Comparison of ENCODE assay signal across 13 mouse cellular contexts in the genomic region with DNA sequence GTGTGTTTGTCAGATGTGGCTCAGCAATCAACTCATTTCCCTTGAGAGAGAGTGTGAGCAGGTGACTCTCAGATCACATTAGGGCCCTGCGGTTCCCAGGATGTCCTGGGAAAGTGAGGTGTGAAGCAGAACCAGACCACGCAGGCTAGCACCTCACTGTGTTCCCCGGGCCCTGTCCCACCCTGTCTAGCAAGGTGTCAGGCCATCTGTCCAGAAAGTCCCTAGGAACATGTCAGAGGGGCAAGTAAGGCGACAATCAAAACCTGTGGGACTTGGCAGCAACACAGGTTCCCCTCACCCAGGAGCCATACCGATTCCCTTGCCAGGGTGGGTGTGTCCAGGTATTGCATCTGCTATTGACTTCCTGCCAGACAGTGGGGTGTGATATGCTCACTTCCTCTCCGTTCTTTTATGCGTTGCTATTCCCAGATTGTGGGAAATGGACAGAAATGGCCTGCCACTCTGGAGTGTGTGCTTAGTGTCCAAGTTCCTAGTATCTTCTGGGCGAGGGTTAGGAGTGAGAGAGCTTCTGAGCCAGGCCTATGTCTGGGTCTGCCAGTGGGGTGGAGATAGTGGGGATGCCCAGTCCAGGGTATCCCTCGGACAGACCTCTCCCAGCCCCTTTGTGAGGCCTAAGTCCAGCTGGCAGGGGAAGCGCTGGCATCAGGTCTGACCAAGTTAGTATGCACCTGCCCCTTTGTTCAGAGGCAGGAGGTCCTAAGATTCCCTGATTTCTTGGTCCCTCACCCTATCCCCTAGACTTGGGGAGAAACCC. TPM values are rescaled to one million over a fixed set of nuclear protein-coding genes. Genes with fewer than 3 reads are reported as not detected.
A peak's percentile ranks its signal among the peaks of the same experiment; 100 is the strongest.
DNase-seq lines count a peak whose midpoint lies in the region; ATAC-seq lines count a peak whose summit lies in the region.
"Had no signal": no experiment of that assay in that cellular context is flagged by ENCODE, and none has a peak within 500 bp of the region (broad histone marks: within the 10 kb centered on the region; RNA-seq: fewer than 3 reads in every experiment).

No protein-coding gene starts in this region.

- H3K27ac ChIP-seq in heart, embryonic 13.5 days (replicated peaks) = peak overlapping the region; percentile 17; the same call in 1 of the 2 replicates
- H3K27ac ChIP-seq in midbrain, embryonic 11.5 days (ENCODE audit: low read depth, low read length) = peak overlapping the region; percentile 91
- H3K27ac ChIP-seq in midbrain, embryonic 16.5 days (ENCODE audit: low read length) = no peak overlapping the region
- peak overlapping the region; percentile 33; the same call in 1 of the 2 replicates for H3K27ac ChIP-seq in forebrain, embryonic 13.5 days
- H3K27ac ChIP-seq in stomach, embryonic 15.5 days = 0 out of 2 replicates have a peak overlapping the region, but pooled peaks have one; percentile 4
- H3K27ac ChIP-seq: embryonic facial prominence, embryonic 12.5 days; hindbrain, embryonic 15.5 days had no signal

- peaks cover 36% of the 10 kb centered on the region for H3K4me1 ChIP-seq in heart, embryonic 13.5 days
- peaks cover 43% of the 10 kb centered on the region for H3K4me1 ChIP-seq in midbrain, embryonic 11.5 days (ENCODE audit: control insufficient read depth, insufficient read depth, low read length)
- peaks cover 10% of the 10 kb centered on the region; the same call in 1 of the 2 replicates for H3K4me1 ChIP-seq in midbrain, embryonic 16.5 days (ENCODE audit: control insufficient read depth, insufficient read depth, low read length)
- H3K4me1 ChIP-seq in forebrain, embryonic 13.5 days = peaks cover 60% of the 10 kb centered on the region
- peaks cover 39% of the 10 kb centered on the region for H3K4me1 ChIP-seq in stomach, embryonic 15.5 days

- no peak for DNase-seq in heart, postnatal 36 days
- DNase-seq in midbrain, embryonic 11.5 days (ENCODE audit: low spot score, missing footprints) = peak; percentile 87
- no peak for DNase-seq in left cerebral cortex, adult 18-20 months (ENCODE audit: low spot score in 2 of 2)
- DNase-seq in ovary, postnatal 36 days (ENCODE audit: low spot score) = no peak
- DNase-seq: layer of hippocampus, adult 9-11 months had no signal

- H3K4me2 ChIP-seq in heart, embryonic 13.5 days = no peak overlapping the region
- no peak overlapping the region for H3K4me2 ChIP-seq in midbrain, embryonic 11.5 days
- H3K4me2 ChIP-seq in midbrain, embryonic 16.5 days (ENCODE audit: low read length) = no peak overlapping the region
- no peak overlapping the region for H3K4me2 ChIP-seq in forebrain, embryonic 13.5 days
- H3K4me2 ChIP-seq in stomach, embryonic 15.5 days = no peak overlapping the region
- H3K4me2 ChIP-seq: embryonic facial prominence, embryonic 12.5 days; hindbrain, embryonic 15.5 days had no signal

- no peaks in the 10 kb centered on the region for H3K9me3 ChIP-seq in heart, embryonic 13.5 days
- H3K9me3 ChIP-seq in midbrain, embryonic 11.5 days (ENCODE audit: control insufficient read depth, low read length) = no peaks in the 10 kb centered on the region
- no peaks in the 10 kb centered on the region for H3K9me3 ChIP-seq in midbrain, embryonic 16.5 days (replicated peaks; ENCODE audit: control insufficient read depth, low read length, poor library complexity, severe bottlenecking)
- H3K9me3 ChIP-seq in forebrain, embryonic 13.5 days (replicated peaks) = no peaks in the 10 kb centered on the region
- H3K9me3 ChIP-seq in stomach, embryonic 15.5 days = no peaks in the 10 kb centered on the region
- H3K9me3 ChIP-seq: embryonic facial prominence, embryonic 12.5 days; hindbrain, embryonic 15.5 days; megakaryocyte, embryonic 14.5 days had no signal

- no peak overlapping the region for H3K9ac ChIP-seq in heart, embryonic 13.5 days
- no peak overlapping the region for H3K9ac ChIP-seq in midbrain, embryonic 11.5 days (ENCODE audit: low read length)
- H3K9ac ChIP-seq in midbrain, embryonic 16.5 days (ENCODE audit: low read depth, low read length) = no peak overlapping the region
- H3K9ac ChIP-seq in forebrain, embryonic 13.5 days = no peak overlapping the region
- no peak overlapping the region for H3K9ac ChIP-seq in stomach, embryonic 15.5 days
- H3K9ac ChIP-seq: embryonic facial prominence, embryonic 12.5 days; hindbrain, embryonic 15.5 days had no signal

- no peaks in the 10 kb centered on the region for H3K36me3 ChIP-seq in heart, embryonic 13.5 days
- no peaks in the 10 kb centered on the region for H3K36me3 ChIP-seq in midbrain, embryonic 11.5 days (ENCODE audit: control insufficient read depth, insufficient read depth, low read length)
- H3K36me3 ChIP-seq in midbrain, embryonic 16.5 days (ENCODE audit: control insufficient read depth, insufficient read depth, low read length) = no peaks in the 10 kb centered on the region
- H3K36me3 ChIP-seq in forebrain, embryonic 13.5 days (ENCODE audit: poor library complexity, severe bottlenecking) = no peaks in the 10 kb centered on the region
- no peaks in the 10 kb centered on the region for H3K36me3 ChIP-seq in stomach, embryonic 15.5 days
- H3K36me3 ChIP-seq: embryonic facial prominence, embryonic 12.5 days; hindbrain, embryonic 15.5 days had no signal

- H3K4me3 ChIP-seq in heart, embryonic 13.5 days = no peak overlapping the region
- H3K4me3 ChIP-seq in midbrain, embryonic 11.5 days (ENCODE audit: low read depth, low read length) = no peak overlapping the region
- H3K4me3 ChIP-seq in midbrain, embryonic 16.5 days (ENCODE audit: low read depth, low read length) = no peak overlapping the region
- no peak overlapping the region for H3K4me3 ChIP-seq in forebrain, embryonic 13.5 days
- no peak overlapping the region for H3K4me3 ChIP-seq in stomach, embryonic 15.5 days (replicated peaks)
- H3K4me3 ChIP-seq: embryonic facial prominence, embryonic 12.5 days; hindbrain, embryonic 15.5 days; megakaryocyte, embryonic 14.5 days had no signal

- no peak for ATAC-seq in heart, embryonic 13.5 days (ENCODE audit: extremely low read depth, insufficient number of reproducible peaks, low FRiP score, low TSS enrichment)
- no peak for ATAC-seq in midbrain, embryonic 11.5 days (ENCODE audit: low FRiP score)
- no peak for ATAC-seq in midbrain, embryonic 16.5 days
- ATAC-seq in forebrain, embryonic 13.5 days = no peak; the same call in 1 of the 2 replicates
- no peak for ATAC-seq in stomach, embryonic 15.5 days (ENCODE audit: insufficient read depth, low FRiP score, low read depth)

- WGBS in heart, embryonic 13.5 days = 56% methylated on average over 10 of the region's 10 CpGs
- WGBS in midbrain, embryonic 11.5 days = 76% methylated on average over 10 of the region's 10 CpGs
- WGBS in midbrain, embryonic 16.5 days = 81% methylated on average over 10 of the region's 10 CpGs
- 68% methylated on average over 10 of the region's 10 CpGs for WGBS in forebrain, embryonic 13.5 days
- WGBS in stomach, embryonic 15.5 days = 56% methylated on average over 10 of the region's 10 CpGs

- intact Hi-C loops in heart, postnatal 36 days (cut with DNase I) = no loop called here

- H3K27me3 ChIP-seq in heart, embryonic 13.5 days (replicated peaks) = peaks cover 9% of the 10 kb centered on the region
- no peaks in the 10 kb centered on the region for H3K27me3 ChIP-seq in midbrain, embryonic 11.5 days (ENCODE audit: control insufficient read depth, insufficient read depth, low read length)
- H3K27me3 ChIP-seq in midbrain, embryonic 16.5 days (ENCODE audit: control insufficient read depth, insufficient read depth, low read depth, low read length) = no peaks in the 10 kb centered on the region
- H3K27me3 ChIP-seq in forebrain, embryonic 13.5 days = no peaks in the 10 kb centered on the region
- no peaks in the 10 kb centered on the region for H3K27me3 ChIP-seq in stomach, embryonic 15.5 days (replicated peaks)
- H3K27me3 ChIP-seq: embryonic facial prominence, embryonic 12.5 days; hindbrain, embryonic 15.5 days had no signal

RNA-seq across cellular contexts. Expression of a gene that starts 10.0 kb away (rescaled TPM):
- polyA plus RNA-seq in heart, embryonic 13.5 days (2015; fragmentation: Nextera tagmentation; extraction: Ambion mirVana) = 7.7 and 8.2 TPM in 2 replicates
- 10 to 100 TPM in 1 of 2 experiments, 1 to 10 TPM in 1; 9.7 to 12.0 TPM for total RNA-seq in heart, postnatal 36 days (2021)
- polyA plus RNA-seq in midbrain, embryonic 11.5 days (2014; fragmentation: Nextera tagmentation; extraction: Ambion mirVana) = 60.3 and 63.9 TPM in 2 replicates
- 13.1 and 15.0 TPM in 2 replicates for polyA plus RNA-seq in midbrain, embryonic 16.5 days (2015; fragmentation: Nextera tagmentation; extraction: Ambion mirVana)
- polyA plus RNA-seq in forebrain, embryonic 13.5 days (2015; fragmentation: Nextera tagmentation; extraction: Ambion mirVana) = 29.2 and 30.8 TPM in 2 replicates
- polyA plus RNA-seq in stomach, embryonic 15.5 days (2015; fragmentation: Nextera tagmentation; extraction: Ambion mirVana) = 16.9 and 17.1 TPM in 2 replicates
- total RNA-seq in left cerebral cortex, adult 18-20 months (2021) = 10 to 100 TPM; 19.2 to 23.9 TPM

RNA-seq across cellular contexts. Expression of a gene that starts 26.2 kb away (rescaled TPM):
- polyA plus RNA-seq in heart, embryonic 13.5 days (2015; fragmentation: Nextera tagmentation; extraction: Ambion mirVana) = 6.4 and 6.9 TPM in 2 replicates
- 1 to 10 TPM; 4.0 to 5.2 TPM for total RNA-seq in heart, postnatal 36 days (2021)
- polyA plus RNA-seq in midbrain, embryonic 11.5 days (2014; fragmentation: Nextera tagmentation; extraction: Ambion mirVana) = 1.4 and 1.5 TPM in 2 replicates
- 1.2 and 1.4 TPM in 2 replicates for polyA plus RNA-seq in midbrain, embryonic 16.5 days (2015; fragmentation: Nextera tagmentation; extraction: Ambion mirVana)
- 0.66 and 0.78 TPM in 2 replicates for polyA plus RNA-seq in forebrain, embryonic 13.5 days (2015; fragmentation: Nextera tagmentation; extraction: Ambion mirVana)
- 15.5 and 17.2 TPM in 2 replicates for polyA plus RNA-seq in stomach, embryonic 15.5 days (2015; fragmentation: Nextera tagmentation; extraction: Ambion mirVana)
- total RNA-seq in left cerebral cortex, adult 18-20 months (2021) = 1 to 10 TPM; 2.2 to 2.5 TPM

RNA-seq across cellular contexts. Expression of a gene that starts 40.8 kb away (rescaled TPM):
- 68.8 and 72.8 TPM in 2 replicates for polyA plus RNA-seq in heart, embryonic 13.5 days (2015; fragmentation: Nextera tagmentation; extraction: Ambion mirVana)
- total RNA-seq in heart, postnatal 36 days (2021) = 10 to 100 TPM; 38.7 to 39.9 TPM
- 96.4 and 102 TPM in 2 replicates for polyA plus RNA-seq in midbrain, embryonic 11.5 days (2014; fragmentation: Nextera tagmentation; extraction: Ambion mirVana)
- 116 and 117 TPM in 2 replicates for polyA plus RNA-seq in midbrain, embryonic 16.5 days (2015; fragmentation: Nextera tagmentation; extraction: Ambion mirVana)
- 95.4 and 104 TPM in 2 replicates for polyA plus RNA-seq in forebrain, embryonic 13.5 days (2015; fragmentation: Nextera tagmentation; extraction: Ambion mirVana)
- polyA plus RNA-seq in stomach, embryonic 15.5 days (2015; fragmentation: Nextera tagmentation; extraction: Ambion mirVana) = 105 and 106 TPM in 2 replicates
- total RNA-seq in left cerebral cortex, adult 18-20 months (2021) = 10 to 100 TPM; 62.1 to 68.6 TPM

RNA-seq across cellular contexts. Expression of a gene that starts 43.9 kb away (rescaled TPM):
- polyA plus RNA-seq in heart, embryonic 13.5 days (2015; fragmentation: Nextera tagmentation; extraction: Ambion mirVana) = not detected in 2 replicates
- total RNA-seq in heart, postnatal 36 days (2021) = not detected
- not detected in 2 replicates for polyA plus RNA-seq in midbrain, embryonic 11.5 days (2014; fragmentation: Nextera tagmentation; extraction: Ambion mirVana)
- not detected in 2 replicates for polyA plus RNA-seq in midbrain, embryonic 16.5 days (2015; fragmentation: Nextera tagmentation; extraction: Ambion mirVana)
- polyA plus RNA-seq in forebrain, embryonic 13.5 days (2015; fragmentation: Nextera tagmentation; extraction: Ambion mirVana) = not detected in 2 replicates
- polyA plus RNA-seq in stomach, embryonic 15.5 days (2015; fragmentation: Nextera tagmentation; extraction: Ambion mirVana) = 0.18 TPM in 1 of 2 replicates, not detected in the other
- under 1 TPM; 0.37 to 0.40 TPM for total RNA-seq in left cerebral cortex, adult 18-20 months (2021)
- polyA plus RNA-seq: embryonic facial prominence, embryonic 12.5 days; hindbrain, embryonic 15.5 days; limb, embryonic 14.5 days had no signal

RNA-seq across cellular contexts. Expression of a gene that starts 48.0 kb away (rescaled TPM):
- polyA plus RNA-seq in heart, embryonic 13.5 days (2015; fragmentation: Nextera tagmentation; extraction: Ambion mirVana) = not detected in 2 replicates
- not detected for total RNA-seq in heart, postnatal 36 days (2021)
- polyA plus RNA-seq in midbrain, embryonic 11.5 days (2014; fragmentation: Nextera tagmentation; extraction: Ambion mirVana) = 0.94 TPM in 1 of 2 replicates, not detected in the other
- polyA plus RNA-seq in midbrain, embryonic 16.5 days (2015; fragmentation: Nextera tagmentation; extraction: Ambion mirVana) = 0.43 TPM in 1 of 2 replicates, not detected in the other
- polyA plus RNA-seq in forebrain, embryonic 13.5 days (2015; fragmentation: Nextera tagmentation; extraction: Ambion mirVana) = 0.21 TPM in 1 of 2 replicates, not detected in the other
- 0.92 and 1.5 TPM in 2 replicates for polyA plus RNA-seq in stomach, embryonic 15.5 days (2015; fragmentation: Nextera tagmentation; extraction: Ambion mirVana)
- not detected for total RNA-seq in left cerebral cortex, adult 18-20 months (2021)
- polyA plus RNA-seq: embryonic facial prominence, embryonic 12.5 days had no signal
